ENCODE assay signal across 10 mouse cellular contexts in the genomic region with DNA sequence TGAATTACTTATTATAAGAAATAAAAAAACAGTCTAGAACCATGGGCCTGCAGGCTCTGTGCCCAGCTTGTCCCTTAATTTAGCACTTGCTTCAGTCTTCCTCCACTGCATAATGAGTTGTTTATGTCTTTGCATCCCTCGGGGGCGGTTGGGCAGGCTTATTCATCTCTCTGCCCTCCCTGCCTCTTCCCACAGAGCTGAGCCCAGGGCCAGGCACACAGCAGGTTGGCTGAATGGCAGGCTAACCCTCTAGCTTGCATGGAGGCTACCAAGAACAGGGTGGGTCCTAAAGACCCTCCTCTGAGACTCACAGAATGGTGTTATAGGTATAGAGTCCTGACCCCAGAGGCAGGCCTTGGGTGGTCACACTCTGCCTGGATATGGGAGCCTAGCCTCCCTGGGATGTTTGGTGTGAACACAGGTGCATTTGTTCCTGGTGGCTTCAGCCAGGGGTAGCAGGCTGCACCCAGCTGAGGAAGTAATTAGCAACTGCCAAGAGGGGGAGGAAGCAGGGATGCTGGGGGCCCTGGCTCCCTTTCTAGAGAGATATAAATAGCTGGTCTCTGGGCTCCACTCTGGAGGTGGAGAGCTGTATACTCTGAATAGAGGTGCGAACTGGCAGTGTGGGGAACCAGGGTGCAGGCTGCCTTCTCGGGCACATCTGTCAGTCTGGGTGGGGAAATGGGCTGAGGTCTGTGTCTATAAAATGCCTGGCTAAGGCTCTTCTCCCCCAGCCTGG. TPM values are rescaled to one million over a fixed set of nuclear protein-coding genes. Genes with fewer than 3 reads are reported as not detected.
DNase-seq lines count a peak whose midpoint lies in the region; ATAC-seq lines count a peak whose summit lies in the region.
"Had no signal": no experiment of that assay in that cellular context is flagged by ENCODE, and none has a peak within 500 bp of the region (broad histone marks: within the 10 kb centered on the region; RNA-seq: fewer than 3 reads in every experiment).

No protein-coding gene starts in this region.

- no peak for ATAC-seq in neural tube, embryonic 11.5 days (ENCODE audit: insufficient read depth, low FRiP score, low TSS enrichment)
- ATAC-seq in liver, embryonic 11.5 days (replicated peaks; ENCODE audit: low FRiP score) = no peak
- ATAC-seq in megakaryocyte, adult 5-6 weeks (ENCODE audit: poor library complexity, severe bottlenecking) = no peak

- H3K9me3 ChIP-seq in neural tube, embryonic 11.5 days (ENCODE audit: control insufficient read depth, low read length) = no peaks in the 10 kb centered on the region
- no peaks in the 10 kb centered on the region for H3K9me3 ChIP-seq in liver, embryonic 11.5 days (ENCODE audit: control insufficient read depth, low read length)

- H3K36me3 ChIP-seq in neural tube, embryonic 11.5 days (ENCODE audit: control insufficient read depth, insufficient read depth, low read length) = no peaks in the 10 kb centered on the region
- no peaks in the 10 kb centered on the region for H3K36me3 ChIP-seq in liver, embryonic 11.5 days (ENCODE audit: control insufficient read depth, insufficient read depth, low read length)

- peak overlapping the region; percentile 49; the same call in 1 of the 2 replicates for H3K27ac ChIP-seq in neural tube, embryonic 11.5 days (ENCODE audit: low read depth, low read length)
- no peak overlapping the region for H3K27ac ChIP-seq in liver, embryonic 11.5 days (ENCODE audit: low read depth, low read length)

- no peak for DNase-seq in neural tube, embryonic 11.5 days (ENCODE audit: low spot score)
- DNase-seq in neural tube, embryonic 10.5 days (ENCODE audit: extremely low spot score, low spot score) = no peak
- DNase-seq in heart, adult 8-10 months (ENCODE audit: low spot score) = peak; percentile 38
- peak; percentile 42 for DNase-seq in left cerebral cortex, adult 11 months (ENCODE audit: low spot score)
- no peak for DNase-seq in kidney, adult 9 months
- DNase-seq in adipocyte (ENCODE audit: low spot score) = no peak
- DNase-seq in liver, embryonic 11.5 days (ENCODE audit: low spot score) = no peak

- no peaks in the 10 kb centered on the region for H3K27me3 ChIP-seq in neural tube, embryonic 11.5 days (ENCODE audit: control insufficient read depth, insufficient read depth, low read length)
- peaks cover 4% of the 10 kb centered on the region; the same call in 1 of the 2 replicates for H3K27me3 ChIP-seq in liver, embryonic 11.5 days (replicated peaks; ENCODE audit: control insufficient read depth, insufficient read depth, low read length)

- H3K9ac ChIP-seq in neural tube, embryonic 11.5 days (ENCODE audit: low read length) = no peak overlapping the region
- H3K9ac ChIP-seq in liver, embryonic 11.5 days (ENCODE audit: low read depth, low read length) = no peak overlapping the region

- no peak overlapping the region for H3K4me2 ChIP-seq in neural tube, embryonic 11.5 days (ENCODE audit: low read depth)
- no peak overlapping the region for H3K4me2 ChIP-seq in liver, embryonic 11.5 days

- WGBS in neural tube, embryonic 11.5 days = 14% methylated on average over 4 of the region's 4 CpGs
- WGBS in liver, embryonic 11.5 days = 29% methylated on average over 4 of the region's 4 CpGs

- H3K4me1 ChIP-seq in neural tube, embryonic 11.5 days (ENCODE audit: control insufficient read depth, insufficient read depth, low read length) = no peaks in the 10 kb centered on the region
- no peaks in the 10 kb centered on the region for H3K4me1 ChIP-seq in liver, embryonic 11.5 days (replicated peaks; ENCODE audit: control insufficient read depth, insufficient read depth, low read length)

- no peak overlapping the region for H3K4me3 ChIP-seq in neural tube, embryonic 11.5 days (ENCODE audit: low read depth, low read length)
- no peak overlapping the region for H3K4me3 ChIP-seq in liver, embryonic 11.5 days (ENCODE audit: low read depth, low read length)

RNA-seq across cellular contexts. Expression of a gene that starts 9.6 kb away (rescaled TPM):
- 5.5 and 6.1 TPM in 2 replicates for polyA plus RNA-seq in neural tube, embryonic 11.5 days (2014; fragmentation: Nextera tagmentation; extraction: Ambion mirVana)
- total RNA-seq in heart, adult 8-10 months (2022) = 1 to 10 TPM in 1 of 4 experiments, under 1 TPM in 3; 0.46 to 1.0 (median 0.75) TPM
- not detected in 2 replicates for polyA plus RNA-seq in liver, embryonic 11.5 days (2014; fragmentation: Nextera tagmentation; extraction: Ambion mirVana)
- total RNA-seq in megakaryocyte, adult 5-6 weeks (2015) = not detected in 2 replicates
- total RNA-seq in megakaryocyte, adult 5-6 weeks (2017) = not detected in 2 replicates
- polyA plus RNA-seq: kidney, embryonic 14.5 days; liver, embryonic 16.5 days had no signal

RNA-seq across cellular contexts. Expression of a gene that starts 35.7 kb away (rescaled TPM):
- polyA plus RNA-seq in neural tube, embryonic 11.5 days (2014; fragmentation: Nextera tagmentation; extraction: Ambion mirVana) = 3.3 and 4.1 TPM in 2 replicates
- total RNA-seq in heart, adult 8-10 months (2022) = 10 to 100 TPM in 1 of 4 experiments, 1 to 10 TPM in 3; 5.6 to 11.1 (median 6.1) TPM
- 3.5 and 5.2 TPM in 2 replicates for polyA plus RNA-seq in liver, embryonic 11.5 days (2014; fragmentation: Nextera tagmentation; extraction: Ambion mirVana)
- not detected in 2 replicates for total RNA-seq in megakaryocyte, adult 5-6 weeks (2015)
- not detected in 2 replicates for total RNA-seq in megakaryocyte, adult 5-6 weeks (2017)

Comparison
In these comparisons a context has a peak if more than half of its experiments do, and no peak if none do; other contexts are left out.
1. DNase-seq: peak in heart, adult 8-10 months (single experiment) and left cerebral cortex, adult 11 months (single experiment); none in neural tube, embryonic 11.5 days (single experiment), neural tube, embryonic 10.5 days (single experiment), kidney, adult 9 months (single experiment), adipocyte (single experiment) and liver, embryonic 11.5 days (single experiment).
2. RNA of a gene that starts 35.7 kb away (total RNA-seq): 5.6 to 11.1 TPM in heart, adult 8-10 months; not detected in megakaryocyte, adult 5-6 weeks; every median in the first group is over 4 times any median in the second.